Mouse (Mus musculus) intestine, embryonic 16.5 days (tissue): ENCODE data around the gene Mus81. TPM values are rescaled to one million over a fixed set of nuclear protein-coding genes. Genes with fewer than 3 reads are reported as not detected.
A peak's percentile ranks its signal among the peaks of the same experiment; 100 is the strongest.

Experiments
- ATAC-seq: fragments of 200-750 bp; cut with Nextera tagmentation; 2 replicates; pipeline ENCODE4 v1.8.0; 2017; ENCODE audit warnings: moderate TSS enrichment, moderate library complexity
- H3K27ac ChIP-seq: fragments of 300-500 bp; sonication (generic); 2 replicates; pipeline ENCODE4 v1.5.1; 2014; ENCODE audit warnings: mild to moderate bottlenecking, low read length
- H3K27me3 ChIP-seq: fragments of 300-500 bp; sonication (generic); replicated peaks from 2 replicates; pipeline ENCODE4 v1.6.1; 2014; ENCODE audit warnings: low read length, control low read depth, mixed read lengths; ENCODE audit not compliant: control insufficient read depth, insufficient read depth
- H3K36me3 ChIP-seq: fragments of 300-500 bp; sonication (generic); 2 replicates; pipeline ENCODE4 v1.6.1; 2014; ENCODE audit warnings: low read length, control low read depth; ENCODE audit not compliant: control insufficient read depth, insufficient read depth
- H3K4me1 ChIP-seq: fragments of 300-500 bp; sonication (generic); 2 replicates; pipeline ENCODE4 v1.6.1; 2014; ENCODE audit warnings: low read length, control low read depth, mixed read lengths; ENCODE audit not compliant: control insufficient read depth, insufficient read depth
- H3K4me2 ChIP-seq: fragments of 300-500 bp; sonication (generic); 2 replicates; pipeline ENCODE4 v1.6.1; 2014; ENCODE audit warnings: low read depth, low read length, control low read depth
- H3K4me3 ChIP-seq: fragments of 300-500 bp; sonication (generic); 2 replicates; pipeline ENCODE4 v1.5.1; 2014; ENCODE audit warnings: mild to moderate bottlenecking, low read length
- H3K9ac ChIP-seq: fragments of 300-500 bp; sonication (generic); 2 replicates; pipeline ENCODE4 v1.6.1; 2014; ENCODE audit warnings: low read depth, low read length
- H3K9me3 ChIP-seq: fragments of 300-500 bp; sonication (generic); 2 replicates; pipeline ENCODE4 v1.6.1; 2016; ENCODE audit warnings: low read length, control low read depth; ENCODE audit not compliant: control insufficient read depth
- WGBS: fragments of 180-500 bp; shearing (Covaris S2); extraction: QIAGEN DNeasy Blood & Tissue Kit; methylation state at CpG from one replicate; pipeline ENCODE4 v1.1.7; 2014; 5-methylcytosine and 5-hydroxymethylcytosine counted together
- polyA plus RNA-seq: library from polyadenylated mRNA; unstranded; fragments of >200 nt; fragmentation: Nextera tagmentation; extraction: Ambion mirVana; gene quantifications from 2 replicates; pipeline ENCODE4 v1.2.1, GENCODE M21; 2015

Gene Mus81
- polyA plus RNA-seq, 1 experiment from 2014 or later, result 36.5 TPM

DNA sequence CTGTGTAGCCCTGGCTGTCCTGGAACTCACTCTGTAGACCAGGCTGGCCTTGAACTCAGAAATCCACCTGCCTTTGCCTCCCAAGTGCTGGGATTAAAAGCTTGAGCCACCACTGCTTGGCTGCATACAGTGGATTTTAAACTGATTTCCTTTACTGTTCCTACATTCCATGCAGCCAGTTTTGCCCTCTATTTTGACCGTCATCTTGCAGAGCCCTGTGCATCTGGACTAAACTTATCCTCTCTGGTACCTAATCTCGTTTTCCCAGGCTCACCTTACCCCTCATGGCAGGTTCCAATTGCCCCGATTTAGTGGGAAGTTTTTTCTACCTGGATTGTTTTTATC is 24.8 kb upstream of the Mus81 start:
- peaks cover 27% of the 10 kb centered on the region for H3K4me1 ChIP-seq

DNA sequence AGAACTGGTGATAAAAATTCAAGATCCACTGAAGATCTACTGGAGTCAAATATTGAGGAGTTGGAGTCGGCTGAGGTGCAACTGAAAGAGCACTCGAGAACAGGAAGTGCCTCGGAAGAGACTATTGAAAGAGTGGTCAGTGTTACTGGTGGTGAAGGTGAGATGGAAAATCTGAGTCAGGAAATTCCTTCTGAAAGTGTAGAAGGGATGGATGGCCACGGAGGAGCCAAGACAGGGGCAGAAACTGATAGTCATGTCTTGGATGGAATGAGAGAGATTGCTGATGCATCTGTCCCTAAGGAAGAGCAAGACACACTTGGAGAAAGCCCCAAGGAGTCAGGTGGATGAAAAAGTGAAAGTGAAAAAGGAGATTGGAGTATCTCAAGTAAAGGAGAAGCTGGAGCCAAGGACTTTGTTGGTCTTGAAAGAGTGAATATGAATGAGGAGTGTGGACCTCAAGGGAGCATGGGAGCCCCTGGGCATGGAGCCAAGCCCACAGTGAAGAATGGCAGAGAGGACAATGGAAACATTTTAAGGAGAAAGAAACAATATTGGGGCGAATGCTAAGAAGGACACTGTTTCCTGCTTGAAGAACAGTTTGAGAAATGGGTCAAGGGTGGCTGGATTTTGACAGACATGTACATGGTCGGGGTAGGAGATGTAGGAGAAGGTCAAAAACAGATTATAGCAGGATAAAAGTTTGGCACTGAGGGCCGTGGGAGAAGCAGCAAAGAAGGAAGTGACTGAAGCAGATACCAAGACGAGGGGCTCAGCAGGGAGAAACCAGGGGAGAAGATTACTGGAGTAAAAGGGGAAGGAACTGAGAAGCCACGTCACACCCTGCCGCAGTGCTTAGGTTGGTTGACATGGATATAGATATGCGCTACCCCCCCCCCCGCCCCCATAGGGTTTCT is 24.1 kb upstream of the Mus81 start:
- Histone ChIP-seq H3K9me3 (no peaks in the 10 kb centered on the region), H3K4me3 (no peak overlapping the region), H3K4me1 (peaks cover 27% of the 10 kb centered on the region), H3K36me3 (no peaks in the 10 kb centered on the region), H3K27me3 (no peaks in the 10 kb centered on the region), H3K4me2 (no peak overlapping the region), H3K27ac (no peak overlapping the region), H3K9ac (no peak overlapping the region)
- no peak for ATAC-seq
- WGBS, result 78% methylated on average over 12 of the region's 12 CpGs

More for the DNA sequence above, 24.8 kb upstream of the Mus81 start:
- WGBS, result 84% methylated on average over 3 of the region's 3 CpGs
- no peak overlapping the region for H3K4me3 ChIP-seq
- no peak overlapping the region for H3K9ac ChIP-seq
- no peaks in the 10 kb centered on the region for H3K9me3 ChIP-seq
- no peak for ATAC-seq
- H3K27ac ChIP-seq, result no peak overlapping the region
- H3K27me3 ChIP-seq, result no peaks in the 10 kb centered on the region
- H3K36me3 ChIP-seq, result no peaks in the 10 kb centered on the region
- no peak overlapping the region for H3K4me2 ChIP-seq

DNA sequence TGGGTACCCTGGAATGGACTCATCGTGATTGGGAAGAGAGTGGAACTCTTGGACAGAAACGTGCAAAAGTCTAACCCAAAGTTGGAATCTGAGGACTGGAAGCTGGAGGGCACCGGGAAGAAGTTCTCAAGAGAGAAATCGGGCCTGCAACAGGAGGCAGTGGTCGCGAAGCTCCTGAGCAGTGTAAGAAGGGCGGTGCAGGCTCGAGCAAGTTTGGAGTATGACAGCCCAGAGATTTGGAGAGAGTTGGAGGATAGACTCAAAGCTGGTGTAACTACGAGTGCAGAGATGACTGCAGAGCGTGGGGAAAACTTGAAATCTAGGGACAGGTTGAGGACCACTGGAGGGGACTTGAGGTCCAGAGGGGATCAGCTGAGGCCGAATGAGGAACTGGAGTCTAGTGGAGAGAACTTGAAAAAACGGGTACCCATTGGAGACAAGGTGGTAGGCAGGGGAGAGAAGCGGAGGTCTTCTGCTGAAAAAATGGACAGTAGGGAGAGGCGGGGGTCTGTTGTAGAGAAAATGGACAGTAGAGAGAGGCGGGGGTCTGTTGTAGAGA is 23.0 kb upstream of the Mus81 start:
- Histone ChIP-seq H3K27ac (peak overlapping the region; percentile 48), H3K4me2 (peak overlapping the region; percentile 86), H3K9ac (peak overlapping the region; percentile 73), H3K9me3 (no peaks in the 10 kb centered on the region), H3K4me1 (peaks cover 21% of the 10 kb centered on the region), H3K4me3 (peak overlapping the region; percentile 60), H3K36me3 (no peaks in the 10 kb centered on the region), H3K27me3 (no peaks in the 10 kb centered on the region)
- 50% methylated on average over 15 of the region's 15 CpGs for WGBS
- 0 out of 2 replicates have a peak, but pooled peaks have one; percentile 1 for ATAC-seq

DNA sequence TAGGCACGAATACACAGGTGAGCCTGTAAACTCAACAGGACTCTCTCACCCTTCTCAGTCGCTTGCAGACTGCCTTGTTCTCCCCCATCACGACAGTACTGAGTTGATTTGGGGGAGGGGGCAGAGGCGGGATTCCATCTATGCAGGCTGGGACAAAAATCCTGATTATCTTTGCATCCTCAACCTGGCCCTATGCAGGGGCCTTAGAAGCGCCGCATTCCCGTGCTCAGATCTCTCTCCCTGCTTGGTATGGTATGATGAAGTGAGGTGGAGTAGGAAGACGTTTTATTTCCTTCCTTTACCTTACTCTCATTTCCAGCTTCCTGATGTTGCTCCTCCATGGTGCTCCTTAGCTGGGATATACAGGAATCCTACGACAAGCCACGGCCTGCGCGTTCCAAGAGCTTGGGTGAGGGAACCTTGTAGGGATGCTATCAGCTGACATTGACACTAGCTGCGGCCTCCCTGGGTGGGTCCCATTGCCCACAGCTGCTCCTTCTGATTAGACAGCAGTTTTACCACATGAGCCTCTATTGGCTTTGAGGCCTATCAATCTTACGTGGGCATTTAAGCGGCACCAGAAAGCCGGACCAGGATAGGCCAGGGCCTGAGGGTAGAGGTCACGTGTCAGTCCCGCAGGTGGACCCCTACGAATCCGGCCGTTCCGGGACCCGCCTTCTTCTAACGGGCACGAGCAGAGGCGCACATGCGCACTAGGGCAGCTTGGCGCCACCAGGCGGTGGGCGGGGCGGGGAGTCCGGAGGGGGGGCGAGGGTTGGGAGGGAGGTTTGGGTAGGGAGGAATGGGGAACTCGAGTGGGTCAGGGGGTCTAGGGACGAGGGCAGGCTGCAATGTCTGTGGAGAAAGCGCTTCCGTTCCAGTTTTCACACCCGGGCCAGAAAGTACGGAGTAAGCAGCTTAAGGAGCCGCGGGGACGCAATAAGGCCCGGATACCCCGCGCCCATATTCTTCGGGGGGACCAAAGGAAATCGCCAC is 22.1 kb upstream of the Mus81 start, which contains the start of gene Snx32:
Gene Snx32, minus strand, starts transcription at position 508 of the 996 bp plus-strand sequence.
- Histone ChIP-seq H3K9ac (peak within 1 kb of the TSS; percentile 73), H3K27ac (peak within 1 kb of the TSS; percentile 48), H3K9me3 (no peaks in the 10 kb centered on the region), H3K4me1 (peaks cover 18% of the 10 kb centered on the region), H3K27me3 (no peaks in the 10 kb centered on the region), H3K4me3 (peak within 1 kb of the TSS; percentile 60), H3K36me3 (no peaks in the 10 kb centered on the region), H3K4me2 (peak within 1 kb of the TSS; percentile 86)
- 4% methylated on average over 47 of the region's 47 CpGs for WGBS
- peak; percentile 98 for ATAC-seq

GRCm38 (mm10) chr19:5503687-5504086 is 15.5 kb upstream of the Mus81 start, which contains the start of gene 1700020D05Rik:
Gene 1700020D05Rik (minus strand): TSS chr19:5503787.
- H3K36me3 ChIP-seq, result no peaks in the 10 kb centered on the region
- H3K27me3 ChIP-seq, result no peaks in the 10 kb centered on the region
- no peak within 1 kb of the TSS for H3K4me2 ChIP-seq
- 52% methylated on average over 17 of the region's 17 CpGs for WGBS
- no peaks in the 10 kb centered on the region for H3K9me3 ChIP-seq
- H3K9ac ChIP-seq, result no peak within 1 kb of the TSS
- no peak for ATAC-seq
- 0 out of 2 replicates have a peak, but pooled peaks cover 2% of the 10 kb centered on the region for H3K4me1 ChIP-seq
- H3K27ac ChIP-seq, result no peak within 1 kb of the TSS
- no peak within 1 kb of the TSS for H3K4me3 ChIP-seq

DNA sequence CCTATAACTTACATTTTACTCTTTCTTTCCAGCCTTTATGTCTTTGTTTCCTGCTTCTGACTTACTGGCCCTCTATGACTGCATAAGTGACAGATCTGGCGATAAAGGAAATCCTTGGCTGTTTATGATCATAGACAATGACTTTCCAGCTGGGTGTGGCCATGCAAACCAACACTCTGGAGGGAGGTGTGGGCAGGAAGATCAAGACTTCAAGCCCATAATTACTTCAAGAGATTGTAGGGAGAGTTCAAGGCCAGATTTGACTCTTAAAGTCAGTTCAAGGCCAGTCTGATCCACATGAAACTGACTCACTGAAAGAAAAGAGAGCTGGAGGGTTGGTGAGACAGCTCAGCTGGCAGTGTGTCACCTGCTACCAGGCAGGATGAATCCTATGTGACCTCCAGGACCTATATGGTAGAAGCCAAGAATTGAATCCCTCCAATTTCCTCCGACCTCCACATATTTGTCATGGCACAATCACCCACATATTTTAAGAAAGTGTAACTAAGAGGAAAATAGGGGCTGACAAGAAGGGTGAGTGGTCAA is 12.2 kb upstream of the Mus81 start:
- Histone ChIP-seq H3K4me1 (0 out of 2 replicates have a peak, but pooled peaks cover 2% of the 10 kb centered on the region), H3K4me3 (no peak overlapping the region), H3K27ac (0 out of 2 replicates have a peak overlapping the region, but pooled peaks have one; percentile 33), H3K36me3 (peaks cover 16% of the 10 kb centered on the region), H3K9me3 (no peaks in the 10 kb centered on the region), H3K9ac (no peak overlapping the region), H3K4me2 (no peak overlapping the region), H3K27me3 (no peaks in the 10 kb centered on the region)
- peak; percentile 62 for ATAC-seq
- WGBS, result 75% methylated on average over 2 of the region's 2 CpGs

GRCm38 (mm10) chr19:5496052-5496370 is 7.8 kb upstream of the Mus81 start:
- H3K4me1 ChIP-seq, result peaks cover 17% of the 10 kb centered on the region
- peaks cover 32% of the 10 kb centered on the region for H3K36me3 ChIP-seq
- ATAC-seq, result no peak
- H3K27ac ChIP-seq, result no peak overlapping the region
- H3K4me2 ChIP-seq, result no peak overlapping the region
- no peaks in the 10 kb centered on the region for H3K27me3 ChIP-seq
- H3K9me3 ChIP-seq, result no peaks in the 10 kb centered on the region
- no peak overlapping the region for H3K4me3 ChIP-seq
- H3K9ac ChIP-seq, result no peak overlapping the region
- WGBS, result 85% methylated on average over 16 of the region's 16 CpGs

DNA sequence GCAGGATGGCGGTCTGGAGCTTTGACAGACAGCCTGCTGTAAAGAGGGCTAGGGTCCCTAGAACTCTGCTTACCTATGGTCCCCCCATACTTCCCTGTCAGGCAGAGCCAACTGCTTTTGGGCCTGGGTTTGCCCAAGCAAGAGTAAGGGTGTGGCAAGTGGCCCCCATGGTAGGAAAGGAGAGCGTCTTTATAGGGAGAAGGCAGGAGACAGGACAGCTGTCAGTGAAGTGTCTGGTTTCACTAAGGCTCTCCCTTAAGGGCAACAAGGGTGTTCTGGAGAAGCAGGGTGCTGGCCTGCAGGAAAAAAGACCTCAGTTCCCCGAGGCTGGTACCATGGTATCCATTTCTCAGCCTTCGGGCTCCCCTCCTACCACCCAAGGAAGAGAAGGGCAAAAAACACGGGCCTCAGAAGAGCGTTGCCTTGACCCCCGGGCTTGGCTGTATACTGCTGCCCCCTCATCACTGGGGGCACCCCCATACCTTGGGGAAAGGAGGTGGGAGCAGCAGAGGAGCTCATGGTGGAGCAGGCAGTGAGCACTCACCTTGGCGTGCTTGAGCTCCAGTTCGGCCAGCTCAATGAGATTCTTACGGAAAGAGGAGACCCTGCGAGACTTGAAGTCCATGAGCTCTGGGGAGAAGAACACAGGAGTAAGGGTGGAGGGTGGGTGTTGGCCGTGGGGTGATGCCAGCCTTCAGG is 7.3 kb upstream of the Mus81 start:
- H3K4me3 ChIP-seq, result no peak overlapping the region
- H3K27ac ChIP-seq, result peak overlapping the region; percentile 4; the same call in 1 of the 2 replicates
- H3K27me3 ChIP-seq, result no peaks in the 10 kb centered on the region
- H3K36me3 ChIP-seq, result peaks cover 32% of the 10 kb centered on the region
- no peak for ATAC-seq
- H3K9ac ChIP-seq, result no peak overlapping the region
- H3K9me3 ChIP-seq, result no peaks in the 10 kb centered on the region
- WGBS, result 79% methylated on average over 12 of the region's 12 CpGs
- H3K4me2 ChIP-seq, result no peak overlapping the region
- H3K4me1 ChIP-seq, result peaks cover 17% of the 10 kb centered on the region
